Mouse (Mus musculus) mature B cell (primary cell): Measurements from ENCODE around the gene Tedc1.

ENCODE experiments used
- in situ Hi-C: fragments of 300-500 bp; cut with MboI; formaldehyde crosslinking; loops from 2 replicates; pipeline ENCODE4 v1.14.3; 2019

Tedc1 gene

DNA sequence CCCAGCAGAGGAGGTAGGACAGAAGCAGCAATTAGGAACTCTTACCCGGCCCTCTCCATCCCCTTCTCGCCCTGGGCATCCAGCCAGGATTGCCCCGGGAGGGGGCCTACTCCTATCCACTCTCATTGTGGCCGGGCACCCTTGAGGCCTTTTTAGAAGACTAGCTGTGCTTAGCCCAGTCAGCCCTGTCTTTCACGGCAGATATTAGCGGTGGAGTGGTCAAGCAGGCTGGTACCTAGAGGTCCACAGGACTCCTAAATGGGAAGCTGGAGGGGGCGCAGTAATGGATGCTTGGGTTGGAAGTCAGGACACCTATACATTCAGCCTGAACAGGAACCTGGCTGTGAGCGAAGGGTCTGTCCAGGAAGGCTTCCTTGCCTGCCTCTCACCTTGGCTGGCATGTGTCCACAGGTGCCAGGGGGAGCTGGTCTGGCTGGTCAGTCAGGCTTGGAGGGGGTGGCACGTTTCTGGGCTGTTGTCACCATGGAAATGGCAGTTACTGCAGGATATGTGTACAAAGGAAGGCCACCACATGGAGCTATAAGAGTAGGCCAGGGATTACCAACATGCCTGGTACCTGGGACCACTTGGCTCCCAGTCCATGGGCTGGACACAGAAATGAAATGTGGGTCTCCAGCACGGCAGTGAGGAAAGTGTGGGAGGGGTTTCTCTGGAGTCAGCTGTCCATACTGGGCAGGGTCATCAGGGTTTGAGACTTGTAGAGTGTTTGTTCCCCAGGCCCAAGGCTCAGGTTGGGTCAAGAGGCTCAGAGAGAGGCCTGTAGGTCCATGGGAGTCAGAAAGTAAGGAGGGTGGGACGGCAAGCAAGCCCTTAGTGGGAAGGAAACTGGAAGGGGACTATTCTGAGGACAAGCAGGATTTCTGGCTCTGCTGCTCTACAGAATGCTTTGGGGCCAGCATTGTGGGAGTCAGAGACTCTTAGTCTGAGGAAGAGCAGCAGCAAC lies 17.0 kb upstream of the Tedc1 start:
- in situ Hi-C loops, result no loop called here

DNA sequence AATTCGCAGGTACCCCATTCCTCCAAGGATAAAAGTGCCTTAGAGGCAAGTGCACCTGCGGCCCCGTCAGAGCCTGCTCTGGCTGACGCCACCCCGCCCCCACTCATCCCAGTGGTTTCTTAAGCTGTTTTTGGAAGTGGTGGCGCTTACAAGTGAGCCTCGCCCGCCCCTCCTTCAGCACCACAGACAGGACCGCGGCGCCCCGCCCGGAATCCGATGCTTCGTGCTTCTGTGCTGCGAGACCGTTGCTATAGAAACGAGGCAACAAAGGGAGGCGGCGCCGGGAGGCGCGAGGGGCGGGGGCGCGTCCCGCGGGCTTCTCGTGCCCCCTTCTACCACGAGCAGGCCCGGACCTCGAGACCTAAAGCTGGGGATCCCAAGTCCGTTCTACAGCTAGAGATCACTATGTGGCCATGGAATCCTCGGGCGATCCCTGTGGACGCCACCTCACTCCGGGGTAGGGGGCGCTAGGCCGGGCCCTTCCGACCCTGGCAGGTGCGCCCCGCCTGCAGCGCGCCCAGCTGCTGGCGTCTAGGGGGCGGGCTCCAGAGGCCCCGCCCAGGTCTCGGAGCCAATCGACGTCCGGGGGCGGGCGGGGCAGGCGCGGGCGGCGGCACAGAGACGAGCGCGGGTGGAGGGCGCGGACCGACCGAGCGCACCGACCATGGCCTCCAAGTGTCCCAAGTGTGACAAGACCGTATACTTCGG lies 16.2 kb upstream of the Tedc1 start, which contains the start of gene Crip2:
Gene Crip2 (plus strand): TSS at position 329 of the 708 bp plus-strand sequence.
- in situ Hi-C loops, result no loop called here

DNA sequence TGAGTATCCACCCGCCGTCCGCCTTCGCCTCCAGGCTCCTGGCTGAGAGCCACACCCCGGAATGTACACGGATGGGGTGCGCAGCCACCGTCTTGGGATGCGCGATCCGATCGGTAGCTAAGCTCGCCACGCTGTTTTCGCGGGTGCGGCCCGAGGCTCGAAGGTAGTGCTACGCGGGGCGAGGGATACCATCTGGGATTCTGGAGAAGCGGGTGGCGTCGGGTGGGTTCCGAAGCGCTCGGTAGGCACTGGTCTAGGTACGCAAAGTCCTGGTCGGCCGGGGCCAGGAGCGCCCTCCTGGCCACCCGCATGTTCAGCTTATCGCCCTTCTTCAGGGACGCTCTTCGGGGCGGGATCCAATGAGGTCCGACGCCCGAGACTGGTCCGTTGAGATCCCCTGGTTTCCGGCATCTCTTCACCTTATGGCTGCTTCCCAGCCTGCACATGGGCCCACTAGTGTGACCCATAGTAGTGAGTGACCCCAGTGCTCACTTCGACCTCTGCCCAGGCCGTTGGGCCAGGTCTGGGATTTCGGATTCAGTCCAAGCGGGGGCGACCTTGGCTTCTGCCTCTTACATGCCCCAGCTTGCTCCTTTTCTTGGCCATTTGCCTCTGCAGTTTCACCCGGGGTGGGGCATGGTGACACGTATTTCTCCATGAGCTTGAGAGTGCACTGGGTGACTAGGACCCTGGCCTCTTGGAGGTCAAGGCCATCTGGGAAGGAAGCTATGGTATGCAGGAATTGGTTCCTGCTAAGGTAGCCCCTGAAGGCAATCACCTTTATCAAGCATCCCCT lies 15.4 kb upstream of the Tedc1 start:
- in situ Hi-C loops, result no loop called here

DNA sequence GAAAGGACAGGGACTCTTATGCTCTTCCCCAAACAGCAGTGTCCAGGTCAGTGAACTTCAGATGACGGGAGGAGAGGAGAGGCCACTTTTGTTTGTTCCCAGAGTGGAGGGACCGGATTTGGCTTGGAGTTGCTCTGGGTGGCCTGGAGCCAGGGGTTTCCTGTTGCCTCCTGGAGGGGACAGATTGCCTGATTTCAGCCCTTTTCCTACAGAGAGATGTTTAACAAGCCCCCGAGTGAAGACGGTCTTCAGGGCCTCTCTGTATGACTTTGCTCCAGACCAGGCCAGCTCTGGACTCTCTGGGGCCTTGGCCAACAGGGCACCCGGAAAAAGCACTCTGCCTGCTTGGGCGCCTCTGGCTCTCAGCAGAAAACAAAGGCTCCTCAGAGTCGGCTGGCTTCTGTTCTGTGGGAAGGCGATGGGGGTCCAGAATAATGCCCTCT lies 14.7 kb upstream of the Tedc1 start:
- in situ Hi-C loops, result no loop called here

DNA sequence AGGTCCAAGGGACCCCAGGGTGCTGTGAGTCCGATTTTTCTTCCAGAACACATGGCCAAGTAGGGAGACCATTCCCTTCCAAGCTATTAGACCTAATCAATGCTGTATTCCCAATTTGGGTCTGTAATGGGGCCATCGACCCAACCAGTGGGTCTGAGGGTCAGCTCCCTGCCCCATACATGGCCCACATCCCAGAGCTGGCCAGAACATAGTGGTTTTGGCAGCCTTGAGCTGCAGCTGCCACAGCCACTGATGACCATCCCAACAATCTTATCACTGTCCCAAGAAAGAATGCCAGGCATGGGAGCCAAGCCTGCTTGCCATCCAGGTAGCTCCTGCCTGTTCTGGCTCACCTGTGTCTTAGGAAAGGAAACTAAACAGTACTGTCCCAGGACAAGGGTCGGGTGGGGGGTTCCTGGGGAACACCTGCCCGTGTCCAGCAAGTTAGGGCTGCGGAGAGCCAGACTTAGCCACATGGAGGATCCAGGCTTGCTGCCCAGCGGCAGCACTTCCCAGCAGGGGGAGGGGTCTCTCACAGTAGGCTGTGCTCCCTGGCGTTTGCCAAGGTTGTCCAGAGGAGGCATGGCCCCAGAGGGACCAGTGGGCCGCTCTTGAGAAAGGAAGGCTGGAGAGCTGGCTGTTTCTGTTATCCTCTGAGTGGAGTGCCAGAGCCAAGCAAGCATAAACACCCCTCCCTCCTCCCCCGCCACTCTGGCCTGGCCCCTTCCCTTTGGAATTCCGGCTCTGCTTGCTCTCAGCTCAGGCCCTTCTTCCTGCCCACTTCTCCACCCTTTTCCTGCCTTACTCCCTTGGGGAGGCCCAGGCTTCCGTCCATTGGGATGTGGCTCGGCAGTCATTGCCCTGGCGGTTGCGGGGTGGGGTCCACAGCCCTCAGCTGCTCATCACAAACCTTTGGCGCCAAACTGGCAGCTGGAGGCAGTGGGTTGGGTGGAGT lies 13.9 kb upstream of the Tedc1 start:
- in situ Hi-C loops, result no loop called here

DNA sequence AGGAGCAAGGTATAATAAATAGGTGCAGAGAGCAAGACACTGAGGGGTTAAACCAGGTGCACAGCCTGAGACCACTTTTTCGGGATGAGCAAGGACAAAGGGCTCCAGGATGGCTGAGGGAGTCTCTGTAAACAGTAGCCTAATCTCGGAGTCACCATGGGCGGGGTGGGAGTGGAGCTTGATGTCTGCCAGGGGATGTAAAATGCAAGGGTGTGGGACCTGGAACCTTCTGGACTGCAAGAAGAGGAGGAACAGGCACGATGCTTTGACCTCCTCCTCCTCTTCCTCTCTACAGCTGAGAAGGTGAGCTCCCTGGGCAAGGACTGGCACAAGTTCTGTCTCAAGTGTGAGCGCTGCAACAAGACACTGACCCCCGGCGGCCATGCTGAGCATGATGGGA lies 13.1 kb upstream of the Tedc1 start:
- in situ Hi-C loops, result no loop called here

DNA sequence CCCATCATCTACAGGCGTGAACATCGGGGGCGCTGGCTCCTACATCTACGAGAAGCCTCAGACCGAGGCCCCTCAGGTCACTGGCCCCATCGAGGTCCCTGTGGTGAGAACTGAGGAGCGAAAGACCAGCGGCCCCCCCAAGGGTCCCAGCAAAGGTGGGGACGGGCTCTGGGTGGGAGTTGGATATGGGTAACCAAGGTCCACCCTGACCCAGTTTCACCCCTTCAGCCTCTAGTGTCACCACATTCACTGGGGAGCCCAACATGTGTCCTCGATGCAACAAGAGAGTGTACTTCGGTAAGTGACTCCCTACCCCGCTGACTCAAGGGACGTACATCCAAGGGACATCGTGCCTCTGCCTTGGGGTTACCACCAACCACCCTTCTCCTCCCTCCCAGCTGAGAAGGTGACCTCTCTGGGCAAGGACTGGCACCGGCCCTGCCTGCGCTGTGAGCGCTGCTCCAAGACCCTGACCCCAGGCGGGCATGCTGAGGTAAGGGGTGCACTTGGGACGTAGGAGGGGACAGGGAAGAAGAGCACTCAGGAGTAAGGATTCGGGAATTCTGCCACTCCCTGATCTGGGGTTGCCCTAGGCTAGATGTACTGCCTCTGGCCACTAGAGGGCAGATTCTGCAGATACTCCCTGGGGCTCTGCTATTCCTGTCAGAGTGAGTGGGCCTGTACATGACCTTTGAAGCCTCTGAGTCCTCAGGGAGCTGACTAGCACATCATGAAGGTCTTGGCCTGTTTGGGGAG lies 12.0 kb upstream of the Tedc1 start:
- in situ Hi-C loops, result no loop called here

DNA sequence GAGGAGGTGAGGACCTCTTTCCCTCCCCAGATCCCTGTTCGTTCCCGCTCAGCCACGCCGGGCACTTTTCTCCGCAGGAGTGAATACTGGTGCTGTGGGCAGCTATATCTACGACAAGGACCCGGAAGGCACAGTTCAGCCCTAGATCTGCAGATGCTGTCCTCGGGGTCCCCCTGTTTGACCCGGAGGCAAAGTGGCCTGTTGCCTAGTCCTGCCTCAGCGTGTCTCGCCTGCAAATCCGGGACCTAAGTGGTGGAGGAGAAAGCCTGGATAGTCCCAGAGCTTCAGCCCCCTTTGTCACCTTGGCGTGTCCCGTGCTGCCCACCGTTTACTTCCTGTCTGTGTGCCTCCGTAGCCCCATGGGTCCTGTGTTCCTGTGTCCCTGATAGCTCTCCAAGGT lies 11.3 kb upstream of the Tedc1 start:
- in situ Hi-C loops, result loop anchor here (5.0 kb wide), 1 partner anchor 42 kb away; the partner anchor contains the start of gene Tmem121

DNA sequence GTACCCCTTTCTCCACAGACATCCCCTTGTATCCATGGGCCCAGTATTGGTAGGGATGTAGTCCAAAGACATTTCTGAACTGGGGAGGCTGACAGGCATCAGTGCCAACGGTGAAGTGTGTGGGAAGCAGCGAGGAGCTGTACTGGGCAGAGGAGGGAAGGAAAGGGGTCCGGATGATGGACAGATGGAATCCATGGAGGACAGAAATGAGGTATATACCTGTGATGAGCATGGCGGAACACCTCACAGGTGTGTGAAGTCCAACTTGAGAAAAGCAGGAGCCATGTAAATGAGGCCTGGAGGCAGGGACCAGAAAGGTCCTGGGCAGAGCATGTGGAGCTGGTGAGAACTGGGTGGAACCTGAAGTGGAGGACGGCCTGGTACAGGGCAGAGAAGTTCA lies 10.6 kb upstream of the Tedc1 start:
- in situ Hi-C loops, result loop anchor here (5.0 kb wide), 1 partner anchor 42 kb away; the partner anchor contains the start of gene Tmem121

DNA sequence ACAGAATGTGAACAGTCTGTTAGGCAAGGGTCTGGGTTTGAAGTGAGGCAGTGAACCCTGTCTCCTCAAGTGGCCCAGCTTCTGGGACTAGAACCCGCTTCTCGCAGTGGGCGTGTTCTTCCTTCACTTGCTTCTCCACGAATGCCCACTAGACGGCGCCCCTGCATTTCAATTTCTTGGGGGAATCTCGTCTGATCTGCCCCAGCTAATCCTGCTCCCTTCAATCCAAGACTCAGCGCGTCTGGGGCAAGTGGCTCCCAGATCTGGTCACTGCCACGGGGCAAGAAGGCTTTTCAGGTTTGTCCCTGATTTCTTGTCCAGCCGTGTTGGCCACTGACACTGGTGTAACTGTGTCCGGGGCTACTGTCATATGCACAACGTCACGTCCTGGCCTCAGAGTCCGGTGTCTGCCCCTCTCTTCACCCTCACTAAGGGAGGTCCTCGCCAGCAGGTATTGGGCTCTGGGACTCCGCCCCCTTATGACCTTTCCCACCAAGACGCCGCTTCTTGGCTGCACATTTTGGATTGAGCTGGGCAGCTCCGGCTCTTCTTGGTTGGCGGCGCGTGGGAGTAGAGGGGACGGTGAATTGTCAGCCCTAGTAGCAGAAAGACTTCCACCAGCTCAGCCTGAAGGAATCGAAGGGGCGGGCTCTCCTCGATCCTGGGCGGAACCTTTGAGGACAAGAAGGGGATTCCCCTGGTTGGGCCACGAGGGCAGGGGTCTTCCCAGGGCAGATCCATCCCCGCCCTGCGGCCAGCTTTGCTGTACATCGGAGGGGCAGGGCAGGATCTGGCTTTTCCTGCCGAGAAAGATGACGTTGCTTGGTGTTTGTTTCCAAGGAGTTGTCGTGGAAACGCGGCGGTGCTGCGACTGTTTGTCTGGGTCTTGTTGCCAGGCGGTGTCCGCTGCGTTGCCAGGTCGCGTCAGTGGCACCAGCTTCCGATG lies 9.8 kb upstream of the Tedc1 start, which contains the start of gene Crip1:
Gene Crip1 (plus strand): TSS at position 205 of the 946 bp plus-strand sequence.
- in situ Hi-C loops, result loop anchor here (5.0 kb wide), 1 partner anchor 41 kb away; the partner anchor contains the start of gene Tmem121

DNA sequence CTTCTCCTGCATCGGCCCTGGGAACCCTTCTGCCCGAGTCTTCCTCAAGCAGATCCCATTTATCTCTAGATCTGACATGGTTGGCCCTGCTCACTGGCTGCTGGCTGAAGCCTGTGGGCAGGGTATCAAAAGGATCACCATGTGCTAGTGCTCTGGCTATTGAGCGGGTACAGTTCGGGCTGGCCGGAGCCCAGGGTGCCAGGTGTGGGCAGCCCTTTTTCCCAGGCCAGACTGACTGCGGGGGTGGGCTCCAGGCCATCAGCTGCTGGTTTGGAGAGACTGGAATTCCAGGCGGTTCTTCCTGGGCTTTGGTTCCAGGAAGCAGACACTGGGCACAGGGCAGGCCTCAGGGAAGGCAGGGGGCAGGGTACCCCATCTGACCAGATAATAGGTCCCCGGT lies 8.7 kb upstream of the Tedc1 start:
- in situ Hi-C loops, result loop anchor here (5.0 kb wide), 1 partner anchor 40 kb away; the partner anchor contains the start of gene Tmem121

DNA sequence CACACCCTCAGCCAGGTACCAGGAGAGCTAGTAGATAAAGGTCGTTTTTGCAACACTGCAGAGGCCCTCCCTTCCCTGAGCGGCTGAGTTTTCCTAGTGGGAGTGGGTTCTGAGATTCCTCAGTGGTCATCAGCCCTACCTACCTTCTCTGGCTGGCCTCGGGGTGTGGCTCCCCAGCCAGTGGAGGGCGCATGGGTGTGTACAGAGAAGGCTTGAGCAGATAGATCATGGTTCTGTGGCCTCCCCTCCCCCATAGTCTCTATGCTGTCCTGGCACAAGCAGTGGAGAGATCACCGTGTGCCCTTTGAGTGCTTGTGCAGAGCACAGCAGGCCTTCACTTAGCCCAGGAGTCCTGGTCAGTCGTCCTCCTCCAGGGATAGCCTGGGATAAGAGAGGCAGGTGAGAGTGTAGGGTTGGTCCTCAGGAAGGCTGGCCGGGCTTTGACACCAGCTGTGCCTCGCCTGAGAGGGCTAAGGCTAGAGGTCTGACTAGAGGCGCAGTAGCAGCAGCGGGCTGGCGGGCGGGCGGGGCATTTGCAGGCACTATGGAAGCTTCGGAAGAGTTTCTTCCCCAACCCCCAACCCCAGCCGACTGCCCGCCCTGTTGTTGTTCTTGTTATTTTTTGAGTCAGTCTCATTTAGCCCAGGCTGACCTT lies 7.7 kb upstream of the Tedc1 start:
- in situ Hi-C loops, result loop anchor here (5.0 kb wide), 1 partner anchor 39 kb away; the partner anchor contains the start of gene Tmem121

DNA sequence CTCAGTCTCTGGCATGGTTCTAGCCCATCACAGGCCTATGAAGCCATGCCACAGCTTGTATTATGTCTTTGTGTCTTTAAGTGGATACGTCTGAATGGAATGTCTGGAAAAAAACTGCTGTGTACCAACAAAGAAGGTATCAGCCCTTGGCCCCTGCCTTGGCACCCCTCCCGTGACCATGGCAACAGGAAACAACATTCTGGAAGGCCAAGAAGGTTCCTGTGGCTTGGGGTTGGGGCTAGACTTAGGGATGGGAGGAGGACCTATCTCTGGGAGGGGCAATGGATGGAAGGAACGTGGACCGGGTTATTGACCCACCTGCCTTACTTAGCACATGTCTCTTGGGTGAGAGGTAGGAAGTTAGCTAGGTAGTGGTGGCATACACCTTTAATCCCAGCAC lies 6.9 kb upstream of the Tedc1 start:
- in situ Hi-C loops, result loop anchor here (5.0 kb wide), 1 partner anchor 38 kb away; the partner anchor contains the start of gene Tmem121

DNA sequence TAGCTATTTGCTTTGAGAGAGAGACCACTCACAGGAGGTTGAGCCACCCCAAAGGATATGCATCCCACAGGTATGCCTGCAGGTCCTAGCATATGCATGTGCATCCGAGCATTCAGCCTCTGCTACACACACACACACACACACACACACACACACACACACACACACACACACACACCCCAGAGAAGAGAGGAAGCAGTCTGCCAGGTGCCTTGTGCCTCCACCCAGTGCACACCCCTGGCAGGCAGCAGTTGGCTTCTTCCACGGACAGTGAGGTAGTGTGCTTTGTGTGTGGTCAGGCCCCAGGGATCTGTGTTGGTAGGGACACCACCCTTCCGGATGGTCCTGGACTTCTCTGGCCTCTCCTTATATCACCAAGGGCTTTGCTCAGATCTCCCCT lies 6.3 kb upstream of the Tedc1 start:
- in situ Hi-C loops, result loop anchor here (5.0 kb wide), 1 partner anchor 37 kb away; the partner anchor contains the start of gene Tmem121

DNA sequence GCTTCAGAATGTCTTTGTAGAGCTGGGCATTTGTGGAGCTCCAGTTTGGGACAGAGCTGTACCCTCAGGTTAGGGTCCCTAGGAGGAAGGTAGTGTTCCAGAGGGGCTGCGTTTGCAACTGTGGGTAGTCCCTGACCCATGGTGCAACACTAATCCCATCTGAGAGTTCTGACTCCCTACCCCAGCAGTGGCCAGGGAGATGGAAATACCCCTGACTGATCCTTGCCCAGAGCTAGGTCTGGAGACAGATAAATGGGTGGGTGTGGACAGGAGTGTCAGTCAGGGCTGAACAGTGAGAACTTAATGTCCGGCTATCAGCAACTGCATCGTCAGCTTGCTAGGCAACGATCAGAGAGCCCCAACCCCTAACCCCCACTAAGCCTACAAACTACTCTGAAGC lies 5.6 kb upstream of the Tedc1 start:
- in situ Hi-C loops, result no loop called here

DNA sequence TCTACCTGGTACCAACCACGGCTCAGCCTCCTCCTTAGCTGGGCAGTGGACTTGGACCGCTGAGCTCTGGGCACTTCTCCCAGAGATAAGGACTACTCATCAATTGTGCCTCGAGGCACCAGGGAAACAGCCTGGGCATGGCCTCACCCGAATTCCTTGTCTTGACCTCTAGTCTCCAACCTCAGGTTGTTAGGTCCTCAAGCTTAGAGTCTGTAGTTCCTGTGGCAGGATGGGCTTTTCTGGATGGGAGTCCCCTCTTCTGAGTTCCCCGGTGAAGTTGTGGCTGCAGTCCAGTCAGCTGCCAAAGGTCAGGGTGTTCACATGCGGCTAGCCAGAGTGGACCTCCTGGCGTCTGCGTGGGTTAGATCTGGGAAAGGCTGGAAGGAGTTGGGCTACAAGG lies 5.2 kb upstream of the Tedc1 start:
- in situ Hi-C loops, result no loop called here

DNA sequence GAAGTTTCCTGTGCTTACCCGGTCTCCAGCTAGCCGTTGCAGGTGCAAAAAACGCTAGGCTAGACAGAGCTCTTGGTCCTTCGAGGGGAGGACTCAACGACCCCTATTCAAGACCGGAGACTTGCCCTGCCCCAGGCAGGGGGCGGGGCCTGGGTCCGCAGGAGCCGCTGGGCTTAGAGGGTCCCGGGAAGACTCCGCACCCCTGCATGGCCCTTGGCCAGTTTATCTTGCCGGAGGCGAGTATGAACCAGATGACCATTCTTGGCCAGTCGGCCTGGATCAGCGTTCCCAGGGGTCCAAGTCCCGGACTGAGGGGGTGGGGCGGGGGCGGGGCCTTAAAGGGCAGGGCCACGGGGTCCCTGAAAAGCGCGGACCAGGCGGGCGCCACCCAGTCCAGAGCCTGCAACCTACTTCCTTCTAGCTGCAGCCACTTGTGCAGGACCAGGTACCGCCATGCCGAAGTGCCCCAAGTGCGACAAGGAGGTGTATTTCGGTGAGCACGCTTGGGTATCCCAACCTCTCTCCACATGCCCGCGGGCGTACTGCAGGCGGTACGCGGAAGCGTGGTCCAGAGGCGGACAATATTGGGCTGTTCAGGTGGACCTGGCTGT lies 4.5 kb upstream of the Tedc1 start:
- in situ Hi-C loops, result no loop called here
